Mouse (Mus musculus) CH12.LX (cell line): ENCODE measurements around the gene Crybg2. TPM values are rescaled to one million over a fixed set of nuclear protein-coding genes. Genes with fewer than 3 reads are reported as not detected.

Source experiments
- DNase-seq: peaks from one replicate; pipeline ENCODE4 v3.0.0-alpha.2; 2013; ENCODE audit errors: extremely low read depth
- H3K27ac ChIP-seq: 2 replicates; pipeline ENCODE4 v1.5.1; 2012; ENCODE audit warnings: low read depth, mild to moderate bottlenecking, control low read depth, moderate library complexity; ENCODE audit not compliant: insufficient read depth
- H3K27me3 ChIP-seq: replicated peaks from 2 replicates; pipeline ENCODE3; 2012; ENCODE audit warnings: inconsistent platforms
- H3K36me3 ChIP-seq, 2 experiments: replicated peaks in 1 of 2; 2 replicates each; pipeline versions ENCODE3 to v1.6.1; 2012; ENCODE audit warnings: inconsistent platforms in 1 of 2, low read length in 1 of 2, mild to moderate bottlenecking in 1 of 2, mixed read lengths in 1 of 2, moderate library complexity in 1 of 2; ENCODE audit not compliant: control insufficient read depth in 1 of 2, insufficient read depth in 1 of 2
- H3K4me1 ChIP-seq, 2 experiments: 2 replicates each; pipeline ENCODE4 v1.6.1; 2012; ENCODE audit warnings: inconsistent platforms in 1 of 2, moderate library complexity in 1 of 2; ENCODE audit not compliant: insufficient read depth in 2 of 2, control insufficient read depth in 1 of 2
- H3K4me2 ChIP-seq: 2 replicates; pipeline ENCODE4 v1.6.1; 2012; ENCODE audit warnings: low read depth, mild to moderate bottlenecking, control low read depth; ENCODE audit not compliant: poor library complexity, insufficient read depth, severe bottlenecking
- H3K4me3 ChIP-seq, 3 experiments: fragments of 150-350 bp in 1 of 3; sonication (generic) in 1 of 3; replicated peaks in 1 of 3; 2 replicates each; pipeline versions ENCODE3 to v1.5.1; 2011 to 2012; ENCODE audit warnings: low read depth in 2 of 3, low read length in 2 of 3, mild to moderate bottlenecking in 2 of 3, moderate library complexity in 2 of 3, control low read depth in 1 of 3, improper control_type of control experiment in 1 of 3, inconsistent platforms in 1 of 3, mixed read lengths in 1 of 3; ENCODE audit not compliant: poor library complexity in 1 of 3
- H3K79me2 ChIP-seq: replicated peaks from 2 replicates; pipeline ENCODE4 v1.6.1; 2012; ENCODE audit warnings: mild to moderate bottlenecking, moderate library complexity; ENCODE audit not compliant: control insufficient read depth, poor library complexity, insufficient read depth, severe bottlenecking; ENCODE audit errors: extremely low read depth
- H3K9ac ChIP-seq: 2 replicates; pipeline ENCODE4 v1.6.1; 2012; ENCODE audit warnings: low read depth, mild to moderate bottlenecking, control low read depth, moderate library complexity; ENCODE audit not compliant: insufficient read depth
- H3K9me3 ChIP-seq: replicated peaks from 2 replicates; pipeline ENCODE3; 2012; ENCODE audit warnings: low read length, inconsistent platforms, mixed read lengths
- BHLHE40 ChIP-seq: IDR thresholded peaks from 2 replicates; pipeline ENCODE4 v1.6.1; 2011; ENCODE audit warnings: mild to moderate bottlenecking, low read depth, low read length, improper control_type of control experiment
- CHD2 ChIP-seq: IDR thresholded peaks from 2 replicates; pipeline ENCODE4 v1.6.1; 2011; ENCODE audit warnings: low read length, improper control_type of control experiment
- CTCF ChIP-seq, 2 experiments: IDR thresholded peaks in 1 of 2; conservative IDR thresholded peaks in 1 of 2; 2 replicates each; pipeline ENCODE4 v1.5.1; 2011 to 2012; ENCODE audit warnings: low read depth in 2 of 2, low read length in 2 of 2, improper control_type of control experiment in 1 of 2, inconsistent platforms in 1 of 2, mild to moderate bottlenecking in 1 of 2, moderate library complexity in 1 of 2
- ELF1 ChIP-seq: IDR thresholded peaks from 2 replicates; pipeline ENCODE4 v1.6.1; 2014; ENCODE audit warnings: low read depth, mild to moderate bottlenecking, inconsistent platforms, low read length, improper control_type of control experiment
- EP300 ChIP-seq: IDR thresholded peaks from 2 replicates; pipeline ENCODE4 v1.6.1; 2011; ENCODE audit warnings: low read length, improper control_type of control experiment
- GABPA ChIP-seq: IDR thresholded peaks from 2 replicates; pipeline ENCODE4 v1.6.1; 2012; ENCODE audit warnings: low read depth, low read length, improper control_type of control experiment, inconsistent platforms; ENCODE audit not compliant: insufficient replicate concordance
- JUND ChIP-seq: conservative IDR thresholded peaks from 2 replicates; pipeline ENCODE4 v1.6.1; 2011; ENCODE audit warnings: low read depth, low read length, improper control_type of control experiment
- KAT2A ChIP-seq: IDR thresholded peaks from 2 replicates; pipeline ENCODE4 v1.6.1; 2012; ENCODE audit warnings: low read length, improper control_type of control experiment, inconsistent platforms; ENCODE audit not compliant: insufficient replicate concordance
- MAX ChIP-seq: IDR thresholded peaks from 2 replicates; pipeline ENCODE4 v1.6.1; 2011; ENCODE audit warnings: low read length, improper control_type of control experiment
- MEF2A ChIP-seq: IDR thresholded peaks from 2 replicates; pipeline ENCODE4 v1.6.1; 2014; ENCODE audit warnings: low read depth, mild to moderate bottlenecking, inconsistent platforms, low read length, improper control_type of control experiment, borderline replicate concordance
- MYC ChIP-seq: IDR thresholded peaks from 2 replicates; pipeline ENCODE4 v1.6.1; 2011; ENCODE audit warnings: low read depth, mild to moderate bottlenecking, improper control_type of control experiment, low read length
- NELFE ChIP-seq: IDR thresholded peaks from 2 replicates; pipeline ENCODE4 v1.6.1; 2011; ENCODE audit warnings: low read depth, low read length, improper control_type of control experiment
- NRF1 ChIP-seq: IDR thresholded peaks from 2 replicates; pipeline ENCODE4 v1.6.1; 2014; ENCODE audit warnings: low read depth, mild to moderate bottlenecking, inconsistent platforms, low read length, improper control_type of control experiment, moderate library complexity
- POLR2AphosphoS2 ChIP-seq: IDR thresholded peaks from 2 replicates; pipeline ENCODE4 v1.6.1; 2011; ENCODE audit warnings: low read depth, low read length, improper control_type of control experiment
- RAD21 ChIP-seq: IDR thresholded peaks from 2 replicates; pipeline ENCODE4 v1.6.1; 2011; ENCODE audit warnings: low read depth, mild to moderate bottlenecking, low read length, improper control_type of control experiment, moderate library complexity
- RCOR1 ChIP-seq: conservative IDR thresholded peaks from 2 replicates; pipeline ENCODE4 v1.6.1; 2012; ENCODE audit warnings: low read depth, mild to moderate bottlenecking, inconsistent platforms, low read length, improper control_type of control experiment
- TBP ChIP-seq: conservative IDR thresholded peaks from 2 replicates; pipeline ENCODE4 v1.6.1; 2011; ENCODE audit warnings: low read depth, low read length, improper control_type of control experiment
- UBTF ChIP-seq: IDR thresholded peaks from 2 replicates; pipeline ENCODE4 v1.6.1; 2012; ENCODE audit warnings: low read depth, mild to moderate bottlenecking, inconsistent platforms, low read length, improper control_type of control experiment, moderate library complexity
- ZMIZ1 ChIP-seq: IDR thresholded peaks from 2 replicates; pipeline ENCODE4 v1.6.1; 2012; ENCODE audit warnings: low read depth, mild to moderate bottlenecking, inconsistent platforms, low read length, improper control_type of control experiment
- ZNF384 ChIP-seq: IDR thresholded peaks from 2 replicates; pipeline ENCODE4 v1.6.1; 2012; ENCODE audit warnings: low read depth, low read length, improper control_type of control experiment, inconsistent platforms
- dilution Hi-C: fragments of 300-500 bp; cut with MboI; formaldehyde crosslinking; loops from 2 replicates; pipeline ENCODE4 v1.14.3; 2020; ENCODE audit warnings: low sequenced_read_pairs; ENCODE audit not compliant: extremely low pct_unique_long_range_greater_than_20kb, extremely low pct_ligation_motif_present
- in situ Hi-C: fragments of 300-500 bp; cut with MboI; formaldehyde crosslinking; loops from 3 replicates; pipeline ENCODE4 v1.14.3; 2019; ENCODE audit warnings: low sequenced_read_pairs, low pct_ligation_motif_present, low pct_unique_long_range_greater_than_20kb, mixed read lengths
- polyA plus RNA-seq: library from polyadenylated mRNA; unstranded; fragments of >175 nt; gene quantifications from 2 replicates; pipeline ENCODE4 v1.2.1, GENCODE M21; 2012; ENCODE audit warnings: low read depth; ENCODE audit not compliant: insufficient read length
- total RNA-seq, 2 experiments: library from RNA; depleted of rRNA; stranded (reverse); fragments of 300-350 nt in 1 of 2; fragments of >200 nt in 1 of 2; gene quantifications; 2 replicates each; pipeline ENCODE4 v1.2.3; 2012 to 2014

The Crybg2 gene
- total and polyA plus RNA-seq, 3 experiments = 3.6 to 15.6 (median 9.2) TPM

GRCm38 (mm10) chr4:134113356-134113994, 52.9 kb downstream of the Crybg2 start:
- Histone ChIP-seq H3K4me1 (peaks cover 31 to 84% of the 10 kb centered on the region in 2 experiments), H3K27ac (no peak overlapping the region), H3K4me3 (no peak overlapping the region), H3K9me3 (no peaks in the 10 kb centered on the region), H3K9ac (no peak overlapping the region), H3K27me3 (no peaks in the 10 kb centered on the region), H3K79me2 (no peaks in the 10 kb centered on the region), H3K4me2 (no peak overlapping the region), H3K36me3 (peaks cover 36 to 61% of the 10 kb centered on the region in 2 experiments)
- dilution Hi-C loops = no loop called here
- in situ Hi-C loops = no loop called here
- no peak for TF ChIP-seq MYC
- TF ChIP-seq TBP = no peak
- DNase-seq = no peak

- dilution Hi-C loops = no loop called here
- H3K4me2 ChIP-seq = no peak overlapping the region
- H3K79me2 ChIP-seq = no peaks in the 10 kb centered on the region
- peaks cover 36 to 55% of the 10 kb centered on the region in 2 experiments for H3K36me3 ChIP-seq
- H3K4me1 ChIP-seq = peaks cover 37 to 84% of the 10 kb centered on the region in 2 experiments
- DNase-seq = no peak
- no peak for TF ChIP-seq GABPA
- TF ChIP-seq CTCF (conservative IDR thresholded peaks at IDR 0.05 in 1 of 2, IDR thresholded peaks at IDR 0.05 in 1 of 2; ENCODE audit: low read depth in 2 of 2, low read length in 2 of 2) = no peak
- no peak for TF ChIP-seq RCOR1
- TF ChIP-seq JUND = no peak
- TF ChIP-seq ZNF384 = no peak
- TF ChIP-seq NRF1 = no peak
- TF ChIP-seq UBTF = no peak
- TF ChIP-seq KAT2A = no peak
- no peak for TF ChIP-seq MAX
- no peak for TF ChIP-seq TBP
- TF ChIP-seq ZMIZ1 = no peak
- no peak for TF ChIP-seq EP300
- no peak for TF ChIP-seq MEF2A
- no peak for TF ChIP-seq ELF1
- TF ChIP-seq POLR2AphosphoS2 = no peak
- no peak for TF ChIP-seq BHLHE40
- no peak for TF ChIP-seq RAD21
- TF ChIP-seq NELFE = no peak
- TF ChIP-seq CHD2 = no peak
- no peak overlapping the region for H3K27ac ChIP-seq
- in situ Hi-C loops = no loop called here
- no peak overlapping the region for H3K9ac ChIP-seq
- no peaks in the 10 kb centered on the region for H3K27me3 ChIP-seq
- no peaks in the 10 kb centered on the region for H3K9me3 ChIP-seq
- no peak overlapping the region for H3K4me3 ChIP-seq
Measured at GRCm38 (mm10) chr4:134114038-134114437, 53.4 kb downstream of the Crybg2 start.
